Mouse (Mus musculus): ENCODE measurements around the gene Tcf7l1.

Tcf7l1 gene

DNA sequence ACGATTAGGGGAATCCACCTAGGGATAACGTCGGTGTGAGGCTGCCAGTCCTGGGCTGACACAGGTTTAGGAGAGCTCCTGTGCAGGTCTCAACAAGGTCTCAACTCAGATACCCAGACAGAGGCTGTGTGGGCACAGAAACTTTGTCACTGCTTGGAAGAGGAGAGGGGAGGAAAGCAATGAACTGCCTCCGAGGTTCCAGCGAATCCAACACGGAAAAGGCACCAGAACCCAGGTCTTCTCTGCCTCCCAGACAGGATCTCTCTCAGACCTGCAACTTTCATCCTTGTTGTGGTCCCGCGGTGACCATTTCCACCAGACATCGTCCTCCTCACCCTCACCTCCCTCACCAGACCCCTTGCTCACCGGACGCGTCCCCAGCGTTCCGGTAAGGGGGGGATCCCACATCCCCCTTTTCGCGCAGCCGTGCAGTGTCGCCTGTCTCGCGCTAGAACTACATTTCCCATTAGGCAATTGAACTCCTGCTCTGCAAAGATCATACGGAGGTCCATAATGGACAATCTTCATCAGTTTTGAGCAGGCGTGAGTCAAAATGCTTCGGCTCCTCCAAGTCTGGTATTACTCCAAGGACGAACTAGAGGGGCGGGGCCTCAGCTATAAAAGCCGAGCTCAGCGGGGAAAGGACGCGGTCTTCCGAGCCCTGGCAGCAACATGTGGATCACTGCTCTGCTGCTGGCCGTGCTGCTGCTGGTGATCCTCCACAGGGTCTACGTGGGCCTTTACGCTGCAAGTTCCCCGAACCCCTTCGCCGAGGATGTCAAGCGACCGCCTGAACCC lies 190.9 kb downstream of the Tcf7l1 start, which contains the start of the genes Elmod3 and Retsat:
Gene Elmod3 (minus strand): TSS at position 458 of the 798 bp plus-strand sequence.
Gene Retsat (plus strand): TSS at position 520 of the 798 bp plus-strand sequence.
- in situ Hi-C loops (cut with MboI, MseI): loop anchor here in 1 of 2 experiments (5.0 kb wide), 1 partner anchor 46 kb away; no protein-coding TSS in a partner anchor

DNA sequence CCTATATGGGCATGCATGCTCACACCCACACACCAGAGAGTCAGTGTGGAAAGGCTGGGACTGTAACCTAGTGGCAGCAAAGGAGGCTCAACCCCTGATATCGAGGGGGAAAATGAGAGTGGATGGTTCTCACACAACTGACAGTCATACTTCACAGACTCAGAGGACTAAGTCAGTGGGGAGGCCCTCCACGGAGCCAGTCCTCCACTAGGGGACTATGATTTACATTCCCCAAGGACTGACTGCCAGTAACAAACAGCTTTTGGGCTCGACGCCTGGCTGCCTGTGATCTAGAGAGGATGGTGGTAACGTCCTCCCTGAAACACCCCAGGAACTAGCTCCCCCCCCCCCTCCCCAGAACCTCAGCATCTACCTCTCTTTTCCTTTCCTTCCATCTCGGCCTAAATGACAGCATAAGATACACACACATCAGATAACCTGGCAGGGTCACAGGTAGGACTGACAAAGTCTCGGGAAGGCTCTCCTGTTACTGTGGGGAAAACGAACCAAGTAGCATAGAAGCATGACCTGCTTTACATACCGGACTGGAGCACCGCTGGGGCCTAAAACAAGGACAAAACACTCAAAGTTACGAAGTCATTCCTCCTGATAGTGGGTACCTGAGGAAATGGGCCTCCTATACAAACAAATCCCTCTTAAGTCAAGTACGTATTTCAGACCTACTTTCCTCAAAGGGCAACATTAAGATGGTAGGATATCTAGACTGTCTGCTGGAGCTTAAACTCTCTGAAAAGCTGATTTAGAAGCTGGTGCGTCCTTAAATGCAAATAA lies 191.8 kb downstream of the Tcf7l1 start:
- in situ Hi-C loops (cut with MboI, MseI): loop anchor here in 1 of 2 experiments (5.0 kb wide), 1 partner anchor 45 kb away; no protein-coding TSS in a partner anchor

DNA sequence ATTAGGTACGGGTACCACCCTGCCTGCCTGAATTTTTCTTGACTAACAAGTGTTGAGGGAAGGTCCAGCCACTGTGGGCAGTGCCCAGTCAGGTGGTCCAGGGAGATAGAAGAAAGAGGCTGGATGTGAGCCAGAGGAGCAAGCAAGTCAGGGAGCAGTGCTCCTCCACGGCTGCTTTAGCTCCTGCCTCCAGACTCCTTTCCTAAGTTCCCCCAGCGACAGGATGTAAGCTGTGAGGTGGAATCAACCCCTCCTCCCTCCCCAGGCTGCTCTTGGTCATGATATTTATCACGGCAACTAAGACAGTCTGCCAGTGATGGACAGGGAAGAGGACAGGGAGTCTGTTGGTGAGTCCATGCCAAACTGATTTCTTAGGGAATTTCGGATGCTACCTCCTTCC lies 195.1 kb downstream of the Tcf7l1 start:
- in situ Hi-C loops (cut with MboI, MseI): no loop called here

DNA sequence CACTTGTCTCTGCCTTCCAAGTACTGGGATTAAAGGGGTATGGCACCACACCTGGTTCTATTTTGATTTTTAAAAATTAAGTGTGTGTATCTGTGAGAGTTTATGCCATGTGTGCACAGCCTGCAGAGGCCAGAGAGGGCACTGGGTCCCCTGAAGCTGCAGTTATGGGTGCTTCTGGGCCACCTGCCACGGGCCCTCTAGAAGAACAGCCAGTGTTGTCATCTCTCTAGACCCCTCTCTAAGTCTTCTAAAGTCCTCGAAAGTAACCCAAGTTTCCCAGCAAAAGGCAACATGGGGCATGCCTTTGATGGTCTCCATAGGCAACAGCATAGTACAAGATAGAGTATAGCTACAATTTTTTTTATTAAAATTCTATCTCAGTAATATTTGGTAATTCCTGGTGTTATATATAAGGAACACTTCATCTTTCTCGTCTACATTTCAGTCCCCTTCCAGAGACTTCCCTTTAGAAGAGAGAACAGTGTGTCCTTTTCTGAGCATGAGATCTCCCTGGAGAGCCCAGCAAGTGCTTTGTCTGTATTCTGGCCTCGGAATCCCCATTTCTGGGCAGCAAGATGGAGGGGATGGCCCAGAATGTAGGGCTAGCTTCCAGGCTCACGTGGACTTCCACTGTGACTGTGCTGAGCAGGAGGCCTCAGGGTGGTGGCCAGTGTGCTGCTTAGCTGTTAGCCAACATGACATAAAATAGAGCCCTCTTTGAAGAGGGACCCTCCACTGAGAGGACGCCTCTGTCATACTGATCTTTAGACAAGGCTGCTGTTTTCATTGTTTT lies 195.8 kb downstream of the Tcf7l1 start:
- in situ Hi-C loops (cut with MboI, MseI): no loop called here

DNA sequence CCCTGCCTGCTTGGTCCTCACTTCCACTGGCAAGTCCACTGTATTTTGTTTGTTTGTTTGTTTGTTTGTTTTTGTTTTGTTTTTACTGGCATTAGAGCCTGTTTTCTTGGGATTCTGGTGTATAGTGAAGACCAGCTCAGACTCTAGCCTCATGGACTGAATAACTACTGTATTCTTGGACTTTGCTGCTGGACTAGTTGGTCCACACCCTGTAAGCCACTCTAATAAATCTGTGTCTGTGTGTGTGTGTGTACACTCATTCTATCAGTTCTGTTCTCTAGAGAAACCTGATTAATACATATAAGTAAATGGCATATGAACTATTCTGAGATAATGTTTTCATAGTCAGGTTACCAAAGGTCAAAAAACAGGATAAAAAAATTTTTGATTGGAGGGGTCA lies 198.9 kb downstream of the Tcf7l1 start:
- in situ Hi-C loops (cut with MboI, MseI): no loop called here

DNA sequence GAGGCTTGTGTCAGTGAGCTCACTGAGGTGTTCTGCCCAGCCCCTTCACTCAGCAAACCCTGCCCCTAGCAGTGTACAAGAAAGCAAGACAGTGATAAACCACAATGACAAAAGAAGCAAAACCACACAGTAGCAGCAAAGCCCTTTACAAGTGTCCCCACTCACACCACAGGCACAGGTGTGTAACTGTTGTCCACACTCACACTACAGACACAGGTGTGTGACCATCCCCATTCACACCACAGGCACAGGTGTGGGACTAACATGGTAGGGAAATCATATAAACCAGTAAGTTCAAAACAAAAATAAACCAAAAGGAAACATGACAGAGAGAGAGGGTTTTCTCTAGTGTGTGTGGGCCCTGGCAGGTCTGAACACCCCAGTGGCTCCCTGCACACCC lies 200.7 kb downstream of the Tcf7l1 start:
- in situ Hi-C loops (cut with MboI, MseI): no loop called here

DNA sequence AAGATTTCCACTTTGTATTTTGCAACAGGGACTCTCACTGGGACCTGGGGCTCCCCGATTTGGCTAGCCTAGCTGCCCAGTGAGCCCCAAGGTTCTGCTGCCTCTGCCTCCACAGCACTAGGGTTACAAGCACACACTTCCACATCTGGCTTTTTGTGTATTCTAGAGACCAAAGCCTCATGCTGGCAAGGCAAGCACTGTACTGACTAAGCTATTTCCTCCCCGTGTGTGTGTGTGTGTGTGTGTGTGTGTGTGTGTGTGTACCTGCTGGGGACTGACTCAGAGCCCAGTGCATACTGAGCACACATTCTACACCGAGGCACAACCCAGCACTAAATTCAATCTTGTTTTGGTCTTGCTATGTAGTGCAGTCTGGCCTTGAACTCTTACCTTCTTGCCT lies 202.4 kb downstream of the Tcf7l1 start:
- in situ Hi-C loops (cut with MboI, MseI): no loop called here

DNA sequence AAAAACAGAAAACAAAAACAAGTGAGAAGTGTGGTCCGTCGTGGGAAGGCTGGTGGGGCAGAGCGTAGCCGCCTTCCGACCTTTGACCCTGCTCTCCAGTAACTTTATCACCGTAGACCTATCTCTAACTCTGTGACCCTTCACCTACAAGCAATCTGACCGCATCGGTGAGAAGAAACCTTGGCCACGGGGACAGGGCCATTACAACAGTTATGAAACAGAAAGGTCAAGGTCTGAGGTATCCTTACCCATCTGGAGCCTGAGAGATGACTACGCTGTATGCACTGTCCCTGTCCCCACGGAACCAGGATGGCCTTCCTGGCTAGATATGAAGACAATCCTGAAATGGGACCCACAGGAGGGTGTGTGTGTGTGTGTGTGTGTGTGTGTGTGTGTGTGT lies 204.9 kb downstream of the Tcf7l1 start:
- in situ Hi-C loops (cut with MboI, MseI): no loop called here

DNA sequence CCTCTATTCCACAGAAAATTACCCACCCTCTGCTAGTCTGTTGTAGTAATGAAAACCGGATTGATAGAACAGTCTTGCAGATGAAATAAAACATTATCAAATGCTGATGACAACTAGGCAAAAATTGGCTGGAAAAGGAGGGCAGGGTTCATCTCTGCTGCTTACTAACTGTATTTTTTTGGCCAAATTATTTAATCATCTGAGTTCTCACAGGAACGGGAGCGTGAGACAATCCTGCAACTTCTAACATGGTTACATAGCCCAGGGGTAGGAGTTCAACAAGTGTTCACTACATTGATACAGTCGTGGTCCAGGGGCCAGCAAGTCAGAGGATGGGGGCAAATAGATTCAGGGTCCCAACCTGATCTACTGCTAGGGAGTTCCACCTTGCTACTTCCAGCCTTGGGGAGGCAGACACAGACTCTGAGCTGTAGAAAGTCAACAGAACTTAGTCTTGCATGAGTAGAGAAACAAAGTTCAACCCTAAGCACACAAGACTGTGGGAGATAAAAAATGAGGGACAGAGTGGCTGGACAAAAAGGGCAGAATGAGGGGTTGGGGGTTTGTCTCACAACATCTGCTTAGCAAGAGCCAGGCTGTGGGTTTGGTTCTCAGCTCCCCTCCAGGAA lies 205.7 kb downstream of the Tcf7l1 start:
- in situ Hi-C loops (cut with MboI, MseI): no loop called here

DNA sequence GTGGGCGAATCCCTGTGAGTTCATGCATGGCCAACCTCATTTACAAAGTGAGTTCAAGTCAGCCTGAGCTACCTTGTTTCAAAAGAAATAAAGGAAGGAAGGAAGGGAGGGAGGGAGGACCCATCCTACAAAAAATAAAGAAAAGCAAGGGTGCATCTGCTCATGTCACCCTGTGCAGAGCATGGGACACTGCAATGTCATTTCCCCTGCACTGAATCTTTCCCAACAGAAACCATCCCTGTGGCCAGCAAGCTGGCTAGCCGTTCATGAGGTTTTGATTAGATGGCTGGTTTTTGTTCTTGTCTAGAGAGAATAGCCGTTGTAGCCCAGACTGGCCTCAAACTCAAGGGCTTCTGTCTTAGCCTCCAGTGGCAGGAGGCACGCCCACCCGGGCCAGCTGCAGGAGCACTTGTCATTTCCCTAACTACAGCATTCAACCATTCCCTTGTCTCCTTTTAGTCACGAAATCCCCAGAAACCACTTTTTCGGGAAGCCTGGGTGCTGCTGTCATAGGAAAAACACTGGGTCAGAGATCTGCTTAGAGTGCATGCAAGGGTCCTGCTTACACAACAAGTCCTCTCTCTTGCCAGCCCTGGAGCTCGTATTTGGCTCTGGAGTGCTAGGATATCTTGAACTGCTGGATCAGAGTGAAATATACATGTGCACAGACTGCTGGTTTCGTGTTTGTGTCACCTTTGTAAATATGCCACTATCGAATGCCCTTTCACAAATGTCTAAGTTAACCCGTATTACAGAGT lies 207.2 kb downstream of the Tcf7l1 start:
- in situ Hi-C loops (cut with MboI, MseI): no loop called here
